Mouse (Mus musculus) yolk sac, embryonic 10.5 days (tissue): ENCODE measurements around the gene Ankrd55.
A peak's percentile ranks its signal among the peaks of the same experiment; 100 is the strongest.

Source experiments
- DNase-seq: peaks from one replicate; pipeline ENCODE4 v3.0.0-alpha.2; 2017; ENCODE audit warnings: low spot score

The Ankrd55 gene

GRCm38 (mm10) chr13:112343628-112344009 lies 55.4 kb downstream of the Ankrd55 start:
- no peak for DNase-seq

GRCm38 (mm10) chr13:112344270-112344864 lies 56.1 kb downstream of the Ankrd55 start:
- DNase-seq: no peak

- DNase-seq: no peak
Measured at GRCm38 (mm10) chr13:112345542-112345941, 57.3 kb downstream of the Ankrd55 start.

GRCm38 (mm10) chr13:112346031-112346430 lies 57.8 kb downstream of the Ankrd55 start:
- no peak for DNase-seq

GRCm38 (mm10) chr13:112346659-112347142 lies 58.5 kb downstream of the Ankrd55 start:
- DNase-seq: no peak

- no peak for DNase-seq
Measured at GRCm38 (mm10) chr13:112348250-112348649, 60.0 kb downstream of the Ankrd55 start.

- peak; percentile 75 for DNase-seq
Measured at GRCm38 (mm10) chr13:112348896-112349484, 60.7 kb downstream of the Ankrd55 start.

GRCm38 (mm10) chr13:112349500-112349899 lies 61.2 kb downstream of the Ankrd55 start:
- no peak for DNase-seq

- DNase-seq: no peak
Measured at GRCm38 (mm10) chr13:112351943-112352342, 63.7 kb downstream of the Ankrd55 start.

GRCm38 (mm10) chr13:112354109-112354867 lies 66.0 kb downstream of the Ankrd55 start:
- DNase-seq: no peak

- DNase-seq: no peak
Measured at GRCm38 (mm10) chr13:112354958-112355357, 66.7 kb downstream of the Ankrd55 start.

GRCm38 (mm10) chr13:112355794-112356486 lies 67.7 kb downstream of the Ankrd55 start:
- DNase-seq: no peak

- DNase-seq: no peak
Measured at GRCm38 (mm10) chr13:112361575-112361974, 73.3 kb downstream of the Ankrd55 start.

- DNase-seq: no peak
Measured at GRCm38 (mm10) chr13:112363218-112363617, 75.0 kb downstream of the Ankrd55 start.

- DNase-seq: no peak
Measured at GRCm38 (mm10) chr13:112363746-112364145, 75.5 kb downstream of the Ankrd55 start.

GRCm38 (mm10) chr13:112364698-112365097 lies 76.4 kb downstream of the Ankrd55 start:
- DNase-seq: no peak

GRCm38 (mm10) chr13:112365303-112365702 lies 77.1 kb downstream of the Ankrd55 start:
- no peak for DNase-seq

- DNase-seq: no peak
Measured at GRCm38 (mm10) chr13:112365762-112366161, 77.5 kb downstream of the Ankrd55 start.

GRCm38 (mm10) chr13:112366321-112367029 lies 78.2 kb downstream of the Ankrd55 start:
- DNase-seq: no peak

GRCm38 (mm10) chr13:112371729-112372128 lies 83.5 kb downstream of the Ankrd55 start:
- DNase-seq: no peak

- DNase-seq: peak; percentile 60
Measured at GRCm38 (mm10) chr13:112375766-112376165, 87.5 kb downstream of the Ankrd55 start.

- DNase-seq: no peak
Measured at GRCm38 (mm10) chr13:112378782-112379305, 90.6 kb downstream of the Ankrd55 start.
